Mouse (Mus musculus): Measurements from ENCODE around the gene Nrgn. TPM values are rescaled to one million over a fixed set of nuclear protein-coding genes. Genes with fewer than 3 reads are reported as not detected.

Gene Nrgn
- polyA plus RNA-seq, 1 experiment from 2014 or later: 3.8 TPM

- Histone ChIP-seq H3K27ac (replicated peaks in 1 of 2; ENCODE audit: control insufficient read depth in 1 of 2, insufficient read depth in 1 of 2, low read depth in 2 of 2, low read length in 2 of 2) (no peak overlapping the region), H3K4me3 (ENCODE audit: control insufficient read depth in 1 of 2, insufficient read depth in 1 of 2, low read depth in 1 of 2, low read length in 2 of 2) (no peak overlapping the region), H3K9me3 (ENCODE audit: control insufficient read depth, low read length) (no peaks in the 10 kb centered on the region), H3K36me3 (ENCODE audit: control insufficient read depth, insufficient read depth, low read length) (no peaks in the 10 kb centered on the region), H3K4me2 (ENCODE audit: low read length) (no peak overlapping the region), H3K4me1 (ENCODE audit: control insufficient read depth in 2 of 2, insufficient read depth in 2 of 2, low read length in 2 of 2) (no peaks in the 10 kb centered on the region; a peak in 1 of 4 replicates), H3K27me3 (ENCODE audit: control insufficient read depth, insufficient read depth, low read length) (no peaks in the 10 kb centered on the region), H3K9ac (ENCODE audit: low read length) (no peak overlapping the region)
- 82% methylated on average over 4 of the region's 4 CpGs for WGBS
- no peak for ATAC-seq (ENCODE audit: insufficient number of reproducible peaks, insufficient read depth, low FRiP score, low read depth)
Measured at GRCm38 (mm10) chr9:37590381-37590780, 37.7 kb upstream of the Nrgn start.

GRCm38 (mm10) chr9:37586718-37587117 lies 34.0 kb upstream of the Nrgn start:
- Histone ChIP-seq H3K36me3 (ENCODE audit: control insufficient read depth, insufficient read depth, low read length) (no peaks in the 10 kb centered on the region), H3K4me2 (ENCODE audit: low read length) (no peak overlapping the region), H3K27me3 (ENCODE audit: control insufficient read depth, insufficient read depth, low read length) (no peaks in the 10 kb centered on the region), H3K27ac (replicated peaks in 1 of 2; ENCODE audit: control insufficient read depth in 1 of 2, insufficient read depth in 1 of 2, low read depth in 2 of 2, low read length in 2 of 2) (no peak overlapping the region), H3K9me3 (ENCODE audit: control insufficient read depth, low read length) (no peaks in the 10 kb centered on the region), H3K9ac (ENCODE audit: low read length) (no peak overlapping the region), H3K4me3 (ENCODE audit: control insufficient read depth in 1 of 2, insufficient read depth in 1 of 2, low read depth in 1 of 2, low read length in 2 of 2) (no peak overlapping the region), H3K4me1 (ENCODE audit: control insufficient read depth in 2 of 2, insufficient read depth in 2 of 2, low read length in 2 of 2) (no peaks in the 10 kb centered on the region)
- no peak for ATAC-seq (ENCODE audit: insufficient number of reproducible peaks, insufficient read depth, low FRiP score, low read depth)
- 70% methylated on average over 4 of the region's 4 CpGs for WGBS

- H3K9ac ChIP-seq (ENCODE audit: low read length): no peak overlapping the region
- H3K4me3 ChIP-seq (ENCODE audit: control insufficient read depth in 1 of 2, insufficient read depth in 1 of 2, low read depth in 1 of 2, low read length in 2 of 2): no peak overlapping the region
- WGBS: 85% methylated on average over 5 of the region's 5 CpGs
- H3K4me2 ChIP-seq (ENCODE audit: low read length): no peak overlapping the region
- H3K27ac ChIP-seq (replicated peaks in 1 of 2; ENCODE audit: control insufficient read depth in 1 of 2, insufficient read depth in 1 of 2, low read depth in 2 of 2, low read length in 2 of 2): no peak overlapping the region
- H3K9me3 ChIP-seq (ENCODE audit: control insufficient read depth, low read length): no peaks in the 10 kb centered on the region
- H3K4me1 ChIP-seq (ENCODE audit: control insufficient read depth in 2 of 2, insufficient read depth in 2 of 2, low read length in 2 of 2): no peaks in the 10 kb centered on the region
- no peaks in the 10 kb centered on the region for H3K36me3 ChIP-seq (ENCODE audit: control insufficient read depth, insufficient read depth, low read length)
- ATAC-seq (ENCODE audit: insufficient number of reproducible peaks, insufficient read depth, low FRiP score, low read depth): no peak
- H3K27me3 ChIP-seq (ENCODE audit: control insufficient read depth, insufficient read depth, low read length): no peaks in the 10 kb centered on the region
Measured at GRCm38 (mm10) chr9:37583594-37583993, 30.9 kb upstream of the Nrgn start.

GRCm38 (mm10) chr9:37576436-37576930 lies 23.8 kb upstream of the Nrgn start:
- Histone ChIP-seq H3K4me3 (ENCODE audit: control insufficient read depth in 1 of 2, insufficient read depth in 1 of 2, low read depth in 1 of 2, low read length in 2 of 2) (0 out of 4 replicates have a peak overlapping the region, but pooled peaks of 1 of the 2 experiments have one; percentile 2), H3K36me3 (ENCODE audit: control insufficient read depth, insufficient read depth, low read length) (no peaks in the 10 kb centered on the region), H3K27ac (replicated peaks in 1 of 2; ENCODE audit: control insufficient read depth in 1 of 2, insufficient read depth in 1 of 2, low read depth in 2 of 2, low read length in 2 of 2) (no peak overlapping the region), H3K27me3 (ENCODE audit: control insufficient read depth, insufficient read depth, low read length) (no peaks in the 10 kb centered on the region), H3K4me2 (ENCODE audit: low read length) (peak overlapping the region; percentile 47), H3K9ac (ENCODE audit: low read length) (no peak overlapping the region), H3K4me1 (ENCODE audit: control insufficient read depth in 2 of 2, insufficient read depth in 2 of 2, low read length in 2 of 2) (peaks cover 2 to 6% of the 10 kb centered on the region in 2 experiments; a peak in 1 of 4 replicates), H3K9me3 (ENCODE audit: control insufficient read depth, low read length) (no peaks in the 10 kb centered on the region)
- WGBS: 31% methylated on average over 14 of the region's 14 CpGs
- no peak for ATAC-seq (ENCODE audit: insufficient number of reproducible peaks, insufficient read depth, low FRiP score, low read depth)

GRCm38 (mm10) chr9:37572204-37572876 lies 19.6 kb upstream of the Nrgn start:
- H3K27ac ChIP-seq (replicated peaks in 1 of 2; ENCODE audit: control insufficient read depth in 1 of 2, insufficient read depth in 1 of 2, low read depth in 2 of 2, low read length in 2 of 2): no peak overlapping the region
- no peak overlapping the region for H3K4me3 ChIP-seq (ENCODE audit: control insufficient read depth in 1 of 2, insufficient read depth in 1 of 2, low read depth in 1 of 2, low read length in 2 of 2)
- H3K9ac ChIP-seq (ENCODE audit: low read length): no peak overlapping the region
- 9% methylated on average over 3 of the region's 3 CpGs for WGBS
- no peaks in the 10 kb centered on the region for H3K27me3 ChIP-seq (ENCODE audit: control insufficient read depth, insufficient read depth, low read length)
- H3K9me3 ChIP-seq (ENCODE audit: control insufficient read depth, low read length): no peaks in the 10 kb centered on the region
- H3K36me3 ChIP-seq (ENCODE audit: control insufficient read depth, insufficient read depth, low read length): no peaks in the 10 kb centered on the region
- peaks cover 13 to 20% of the 10 kb centered on the region in 2 experiments for H3K4me1 ChIP-seq (ENCODE audit: control insufficient read depth in 2 of 2, insufficient read depth in 2 of 2, low read length in 2 of 2)
- H3K4me2 ChIP-seq (ENCODE audit: low read length): no peak overlapping the region
- no peak for ATAC-seq (ENCODE audit: insufficient number of reproducible peaks, insufficient read depth, low FRiP score, low read depth)

- H3K4me3 ChIP-seq (ENCODE audit: control insufficient read depth in 1 of 2, insufficient read depth in 1 of 2, low read depth in 1 of 2, low read length in 2 of 2): no peak overlapping the region
- ATAC-seq (ENCODE audit: insufficient number of reproducible peaks, insufficient read depth, low FRiP score, low read depth): no peak
Measured at GRCm38 (mm10) chr9:37569231-37569835, 16.6 kb upstream of the Nrgn start.

GRCm38 (mm10) chr9:37568605-37569214 lies 16.0 kb upstream of the Nrgn start:
- WGBS: 36% methylated on average over 4 of the region's 4 CpGs
- H3K4me3 ChIP-seq (ENCODE audit: control insufficient read depth in 1 of 2, insufficient read depth in 1 of 2, low read depth in 1 of 2, low read length in 2 of 2): no peak overlapping the region
- no peaks in the 10 kb centered on the region for H3K27me3 ChIP-seq (ENCODE audit: control insufficient read depth, insufficient read depth, low read length)
- H3K4me1 ChIP-seq (ENCODE audit: control insufficient read depth in 2 of 2, insufficient read depth in 2 of 2, low read length in 2 of 2): peaks cover 13 to 20% of the 10 kb centered on the region in 2 experiments
- no peak overlapping the region for H3K9ac ChIP-seq (ENCODE audit: low read length)
- peak overlapping the region; percentile 58 for H3K4me2 ChIP-seq (ENCODE audit: low read length)
- H3K9me3 ChIP-seq (ENCODE audit: control insufficient read depth, low read length): no peaks in the 10 kb centered on the region
- no peak overlapping the region for H3K27ac ChIP-seq (replicated peaks in 1 of 2; ENCODE audit: control insufficient read depth in 1 of 2, insufficient read depth in 1 of 2, low read depth in 2 of 2, low read length in 2 of 2)
- ATAC-seq (ENCODE audit: insufficient number of reproducible peaks, insufficient read depth, low FRiP score, low read depth): no peak
- H3K36me3 ChIP-seq (ENCODE audit: control insufficient read depth, insufficient read depth, low read length): no peaks in the 10 kb centered on the region

More at GRCm38 (mm10) chr9:37569231-37569835, 16.6 kb upstream of the Nrgn start:
- no peaks in the 10 kb centered on the region for H3K9me3 ChIP-seq (ENCODE audit: control insufficient read depth, low read length)
- 74% methylated on average over 2 of the region's 2 CpGs for WGBS
- H3K36me3 ChIP-seq (ENCODE audit: control insufficient read depth, insufficient read depth, low read length): no peaks in the 10 kb centered on the region
- no peak overlapping the region for H3K9ac ChIP-seq (ENCODE audit: low read length)
- no peak overlapping the region for H3K27ac ChIP-seq (replicated peaks in 1 of 2; ENCODE audit: control insufficient read depth in 1 of 2, insufficient read depth in 1 of 2, low read depth in 2 of 2, low read length in 2 of 2)
- H3K4me2 ChIP-seq (ENCODE audit: low read length): no peak overlapping the region
- H3K27me3 ChIP-seq (ENCODE audit: control insufficient read depth, insufficient read depth, low read length): no peaks in the 10 kb centered on the region
- H3K4me1 ChIP-seq (ENCODE audit: control insufficient read depth in 2 of 2, insufficient read depth in 2 of 2, low read length in 2 of 2): peaks cover 13 to 20% of the 10 kb centered on the region in 2 experiments

Measured in heart, embryonic 14.5 days (tissue).